Mouse (Mus musculus) MEL-GATA-1-ER (cell line): ENCODE measurements around the gene Eef2k.
"Not testable (repeated sequence)": the region's sequence is repeated elsewhere in the genome, so short reads cannot be mapped to it uniquely, and the experiment has no call there.

Source experiments
- DNase-seq: peaks from one replicate; pipeline ENCODE4 v3.0.0-alpha.2; 2012; ENCODE audit warnings: low read depth; ENCODE audit errors: extremely low read depth

The Eef2k gene

GRCm38 (mm10) chr7:120880770-120881169 is 38.1 kb downstream of the Eef2k start:
- DNase-seq, result no peak

- peak; percentile 32 for DNase-seq
These were observed 38.8 kb downstream of the Eef2k start for GRCm38 (mm10) chr7:120881451-120881850.

GRCm38 (mm10) chr7:120882674-120883073 is 40.0 kb downstream of the Eef2k start:
- DNase-seq, result no peak

DNA sequence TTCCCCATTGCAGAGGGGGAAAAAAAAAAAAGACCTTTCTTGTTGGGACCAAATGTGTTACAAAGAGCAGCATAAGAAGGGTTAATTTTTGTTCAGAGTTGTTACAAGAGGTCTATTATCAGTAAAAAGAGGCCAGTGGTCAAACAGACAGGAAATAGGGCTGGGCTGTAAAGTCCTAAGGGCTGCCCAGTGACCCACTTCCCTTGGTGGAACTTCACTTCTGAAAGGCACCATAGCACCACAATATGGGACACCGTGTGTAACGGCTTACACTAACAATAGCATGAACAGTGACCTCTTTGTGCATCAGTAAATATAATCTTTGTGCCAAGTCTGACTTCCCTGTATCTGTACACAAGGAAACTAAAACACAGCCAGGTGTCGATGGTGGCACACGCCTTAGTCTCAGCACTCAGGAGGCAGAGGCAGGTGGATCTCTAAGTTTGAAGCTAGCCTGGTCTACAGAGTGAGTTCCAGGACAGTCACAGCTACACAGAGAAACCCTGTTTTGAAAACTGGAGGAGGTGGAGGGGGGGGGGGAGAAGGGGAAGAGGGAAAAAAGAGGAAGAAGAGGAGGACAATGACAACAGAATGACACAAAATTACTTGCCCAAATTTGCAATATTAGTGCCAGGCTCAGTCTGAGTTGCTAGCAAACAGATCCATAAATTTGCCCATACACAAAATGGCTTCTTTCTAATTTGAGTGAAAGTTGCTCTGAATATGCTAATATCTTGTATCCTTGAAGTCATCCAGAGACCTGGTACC is 41.1 kb downstream of the Eef2k start:
- no peak for DNase-seq

- no peak for DNase-seq
These were observed 42.1 kb downstream of the Eef2k start for GRCm38 (mm10) chr7:120884746-120885145.

- no peak for DNase-seq
These were observed 50.5 kb downstream of the Eef2k start for GRCm38 (mm10) chr7:120893123-120893522.

- DNase-seq, result no peak
These were observed 54.4 kb downstream of the Eef2k start for GRCm38 (mm10) chr7:120897054-120897453.

GRCm38 (mm10) chr7:120897711-120898335 is 55.2 kb downstream of the Eef2k start:
- DNase-seq, result no peak

GRCm38 (mm10) chr7:120900191-120900590 is 57.6 kb downstream of the Eef2k start:
- no peak for DNase-seq

GRCm38 (mm10) chr7:120901701-120902100 is 59.1 kb downstream of the Eef2k start:
- no peak for DNase-seq

DNA sequence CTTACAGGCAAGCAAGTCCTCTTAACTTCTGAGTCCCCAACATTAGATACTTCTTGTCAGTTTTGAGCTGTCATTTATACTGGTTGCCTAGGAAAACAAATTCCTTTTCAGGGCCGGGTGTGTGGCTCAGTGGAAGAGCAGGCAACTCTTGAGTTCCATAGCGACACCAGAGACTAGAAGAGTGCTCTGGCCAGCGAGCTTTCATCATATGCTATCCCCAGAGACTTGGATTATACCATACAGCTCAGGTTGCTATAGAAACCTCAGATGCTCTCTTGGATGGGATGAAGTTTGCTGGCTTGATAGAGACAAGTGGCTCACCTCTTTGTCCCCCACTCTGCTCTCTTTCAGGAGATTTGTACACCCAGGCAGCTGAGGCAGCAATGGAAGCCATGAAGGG is 60.3 kb downstream of the Eef2k start:
- DNase-seq, result no peak

DNA sequence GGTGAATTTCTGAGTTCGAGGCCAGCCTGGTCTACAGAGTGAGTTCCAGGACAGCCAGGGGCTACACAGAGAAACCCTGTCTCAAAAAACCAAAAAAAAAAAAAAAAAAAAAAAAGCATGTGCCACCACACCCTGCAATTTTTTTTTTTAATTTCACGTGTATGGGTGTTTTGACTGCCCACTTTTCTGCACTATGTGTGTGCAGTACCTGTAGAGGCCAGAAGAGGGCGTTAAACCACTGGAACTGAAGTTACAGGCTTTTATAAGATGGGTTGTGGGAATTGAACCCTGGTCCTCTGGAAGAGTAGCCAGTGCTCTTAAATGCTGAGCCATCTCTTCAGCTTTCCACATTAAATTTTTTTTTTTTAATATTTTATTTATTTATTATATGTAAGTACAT is 67.5 kb downstream of the Eef2k start:
- DNase-seq, result not testable (repeated sequence)

- not testable (repeated sequence) for DNase-seq
These were observed 68.6 kb downstream of the Eef2k start for GRCm38 (mm10) chr7:120911268-120911667.

DNA sequence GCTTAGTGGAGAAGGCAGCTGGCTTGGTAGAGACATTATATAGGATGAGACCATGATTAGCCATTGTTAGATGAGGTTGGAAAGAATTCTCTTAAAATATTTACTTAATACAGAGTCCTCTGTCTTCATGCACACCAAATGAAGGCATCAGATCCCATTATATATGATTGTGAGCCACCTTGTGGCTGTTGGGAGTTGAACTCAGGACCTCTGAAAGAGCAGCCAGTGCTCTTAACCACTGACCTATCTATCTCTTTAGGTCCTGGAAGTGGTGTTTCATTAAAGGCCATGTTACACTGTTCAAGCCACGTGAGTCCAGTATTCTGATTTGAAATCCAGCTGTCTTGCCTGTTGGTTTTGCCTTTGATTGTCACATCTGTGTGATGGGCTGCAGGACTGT is 70.7 kb downstream of the Eef2k start:
- no peak for DNase-seq

GRCm38 (mm10) chr7:120916262-120916875 is 73.7 kb downstream of the Eef2k start:
- peak; percentile 67 for DNase-seq

DNA sequence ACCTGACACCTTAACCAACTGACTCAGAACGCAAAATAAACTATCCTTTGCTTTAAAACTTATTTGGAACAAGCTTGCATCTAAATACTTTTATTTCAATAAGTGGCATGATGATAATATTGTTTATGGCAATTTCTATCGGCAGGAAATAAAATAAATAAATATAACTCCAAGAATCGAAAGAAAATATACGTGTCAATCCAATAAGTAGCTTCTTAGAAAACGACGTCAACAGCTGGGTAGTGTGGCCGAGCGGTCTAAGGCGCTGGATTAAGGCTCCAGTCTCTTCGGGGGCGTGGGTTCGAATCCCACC is 74.6 kb downstream of the Eef2k start:
- no peak for DNase-seq

- DNase-seq, result peak; percentile 74
These were observed 75.2 kb downstream of the Eef2k start, which contains the start of gene Polr3e for GRCm38 (mm10) chr7:120917592-120918461. TSS of gene Polr3e (plus strand) at chr7:120917744.

DNA sequence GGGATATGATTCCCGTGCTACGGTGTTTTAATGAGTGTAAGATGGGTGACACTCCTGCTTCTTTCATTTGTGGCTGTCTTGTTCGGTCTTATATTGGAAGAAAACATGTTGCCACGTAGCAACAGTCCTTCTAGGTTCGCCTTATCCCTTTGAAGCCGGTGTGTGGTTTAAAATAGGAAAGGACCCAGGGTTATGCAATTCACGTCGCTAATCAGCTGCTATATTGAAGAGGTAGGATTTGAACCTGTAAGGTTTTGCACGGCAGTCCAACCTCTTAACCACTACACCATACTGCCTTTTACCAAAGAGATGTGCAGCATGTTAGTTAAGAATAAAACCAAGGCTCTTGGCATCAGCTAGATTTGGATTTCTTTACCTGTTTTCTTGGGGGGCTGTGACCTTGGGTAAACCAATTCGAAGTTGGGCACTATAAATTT is 75.9 kb downstream of the Eef2k start:
- DNase-seq, result peak; percentile 95

GRCm38 (mm10) chr7:120933110-120933509 is 90.5 kb downstream of the Eef2k start:
- no peak for DNase-seq

DNA sequence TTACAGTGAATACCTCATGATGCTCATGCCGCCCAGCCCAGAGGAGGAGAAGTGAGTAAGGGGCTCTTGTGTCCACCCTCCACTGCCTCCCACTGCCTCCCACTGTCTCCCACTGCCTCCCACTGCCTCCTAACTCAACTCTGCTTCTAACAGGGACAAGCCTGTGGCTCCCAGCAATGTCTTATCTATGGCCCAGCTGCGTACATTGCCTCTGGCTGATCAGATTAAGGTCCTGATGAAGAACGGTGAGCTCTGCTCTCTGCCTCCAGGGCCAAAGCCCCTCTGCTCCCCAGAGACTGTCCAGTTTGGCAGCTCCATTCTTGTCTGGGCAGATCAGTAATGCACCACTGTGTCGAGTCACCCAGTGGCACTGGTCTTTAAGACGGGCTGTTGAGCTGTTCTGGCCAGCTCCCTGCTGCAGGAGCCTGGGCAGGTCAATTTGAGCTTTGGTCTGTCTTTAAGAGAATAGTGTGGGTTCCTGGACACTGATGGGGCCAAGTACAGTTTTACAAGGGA is 91.1 kb downstream of the Eef2k start:
- no peak for DNase-seq

DNA sequence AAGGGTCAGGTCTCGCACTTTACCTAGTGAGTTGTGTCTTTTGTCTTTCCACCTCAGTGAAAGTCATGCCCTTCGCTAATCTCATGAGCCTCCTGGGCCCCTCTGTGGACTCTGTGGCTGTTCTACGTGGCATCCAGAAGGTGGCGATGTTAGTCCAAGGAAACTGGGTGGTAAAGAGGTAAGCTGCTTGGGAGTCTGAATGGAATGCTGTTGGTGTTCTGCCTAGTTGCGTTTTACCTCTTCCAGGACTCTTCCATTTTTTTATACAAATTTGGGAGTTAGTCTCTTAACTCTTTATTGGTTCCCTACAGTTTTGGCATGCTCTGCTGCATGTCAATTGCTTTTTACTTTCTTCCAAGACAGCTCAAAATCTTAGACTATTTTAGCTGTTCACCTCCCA is 92.1 kb downstream of the Eef2k start:
- DNase-seq, result no peak
